Mouse (Mus musculus) thymus, postnatal 14 days (tissue): ENCODE data around the gene 1700019N19Rik.

Experiments
- DNase-seq: peaks from one replicate; pipeline ENCODE4 v3.0.0; 2021

The 1700019N19Rik gene

GRCm38 (mm10) chr19:58805191-58805779, 11.0 kb upstream of the 1700019N19Rik start:
- DNase-seq: no peak

GRCm38 (mm10) chr19:58795114-58795669, 931 bp upstream of the 1700019N19Rik start:
- no peak for DNase-seq

DNA sequence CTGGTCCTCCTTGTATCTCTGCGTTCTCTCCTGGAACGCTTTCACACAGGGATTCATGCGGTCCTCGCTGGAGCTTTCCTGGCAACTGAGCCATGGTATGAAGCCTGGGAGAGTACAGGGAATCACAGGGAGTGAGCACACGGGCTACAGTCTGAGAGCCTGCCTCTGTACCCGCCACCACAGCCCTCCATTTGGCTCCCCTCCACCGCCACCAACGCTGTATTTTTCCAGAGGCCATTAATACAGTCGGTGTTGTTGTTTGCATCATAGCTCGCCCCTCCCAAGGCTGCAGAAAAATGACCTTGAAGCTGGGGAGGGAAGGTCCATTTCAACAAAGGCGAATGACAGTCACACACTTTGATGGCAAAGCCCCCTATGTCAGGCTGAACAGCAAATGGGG, 5.1 kb downstream of the 1700019N19Rik start:
- DNase-seq: no peak

GRCm38 (mm10) chr19:58783938-58784337, 10.3 kb downstream of the 1700019N19Rik start:
- no peak for DNase-seq

DNA sequence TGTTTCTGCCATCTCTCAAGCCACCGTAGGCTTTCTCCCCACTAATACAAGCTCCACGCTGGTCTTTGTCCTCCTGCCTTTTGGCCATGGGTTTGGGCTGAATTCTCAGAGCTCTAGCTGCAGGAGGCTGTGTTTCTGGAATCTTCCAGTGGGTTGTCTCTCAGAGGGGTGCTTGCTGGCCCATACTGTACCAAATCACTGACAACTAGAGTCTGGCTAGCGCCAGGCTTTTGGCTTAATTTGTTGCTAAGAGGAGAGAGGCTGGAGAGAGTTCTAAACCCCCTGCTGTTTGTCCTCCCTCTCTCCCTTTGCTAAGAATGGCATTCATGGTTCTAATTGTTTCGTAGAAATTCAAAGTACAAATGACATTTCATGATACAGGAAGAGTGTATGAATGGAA, 12.7 kb downstream of the 1700019N19Rik start:
- DNase-seq: no peak

- DNase-seq: no peak
Observed at GRCm38 (mm10) chr19:58776461-58776860, 17.8 kb downstream of the 1700019N19Rik start.

DNA sequence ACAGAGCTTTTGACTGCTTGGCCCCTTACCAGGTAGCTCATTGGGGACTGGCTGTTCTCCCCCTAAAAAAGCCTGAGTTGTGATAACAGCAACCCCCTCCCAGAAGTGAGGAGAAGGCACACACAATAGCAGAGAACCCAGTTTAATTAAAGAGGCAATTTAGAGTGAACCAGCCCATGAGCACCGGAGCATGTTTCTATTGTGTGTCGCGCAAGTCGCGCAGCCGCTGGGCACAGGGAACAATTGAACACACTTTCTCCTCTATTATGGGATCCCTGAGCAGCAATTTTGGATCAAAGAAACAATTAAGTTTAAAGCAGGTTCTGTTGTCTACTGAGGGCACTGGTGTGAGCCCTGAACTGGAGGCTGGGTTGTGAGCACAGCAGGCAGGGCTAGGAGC, 26.9 kb downstream of the 1700019N19Rik start:
- DNase-seq: no peak

DNA sequence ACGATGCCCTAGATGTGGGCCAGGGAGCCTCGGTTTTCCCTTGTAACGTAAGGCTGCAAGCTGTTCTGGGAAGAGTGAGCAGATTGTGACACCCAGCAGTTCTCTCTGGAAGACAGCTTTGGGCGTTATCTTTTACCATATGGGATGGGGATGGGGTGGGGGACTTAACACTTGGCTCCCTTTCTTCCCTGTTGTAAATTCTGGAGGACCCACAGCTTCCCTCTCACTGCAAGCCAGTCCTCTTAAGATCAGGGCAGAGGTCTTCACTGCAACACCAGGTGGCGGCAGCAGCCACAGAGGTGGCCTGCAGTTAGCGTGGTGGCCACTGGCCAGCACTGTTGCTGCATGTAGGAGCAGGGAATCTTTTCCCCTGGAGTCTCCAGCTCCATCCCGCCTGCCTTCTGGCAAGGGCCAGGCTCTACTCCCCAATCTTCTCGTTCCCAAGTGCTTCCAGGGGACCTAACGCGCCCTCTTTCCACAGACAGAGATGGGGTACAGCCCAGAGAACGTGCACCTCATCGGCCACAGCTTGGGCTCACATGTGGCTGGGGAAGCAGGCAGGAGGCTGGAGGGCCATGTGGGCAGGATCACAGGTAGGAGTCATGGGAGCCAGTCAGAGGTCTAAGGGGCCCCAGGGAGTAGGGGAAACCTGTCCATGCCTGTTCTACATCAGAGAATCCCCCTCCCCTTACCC, 31.3 kb downstream of the 1700019N19Rik start:
- DNase-seq: no peak

DNA sequence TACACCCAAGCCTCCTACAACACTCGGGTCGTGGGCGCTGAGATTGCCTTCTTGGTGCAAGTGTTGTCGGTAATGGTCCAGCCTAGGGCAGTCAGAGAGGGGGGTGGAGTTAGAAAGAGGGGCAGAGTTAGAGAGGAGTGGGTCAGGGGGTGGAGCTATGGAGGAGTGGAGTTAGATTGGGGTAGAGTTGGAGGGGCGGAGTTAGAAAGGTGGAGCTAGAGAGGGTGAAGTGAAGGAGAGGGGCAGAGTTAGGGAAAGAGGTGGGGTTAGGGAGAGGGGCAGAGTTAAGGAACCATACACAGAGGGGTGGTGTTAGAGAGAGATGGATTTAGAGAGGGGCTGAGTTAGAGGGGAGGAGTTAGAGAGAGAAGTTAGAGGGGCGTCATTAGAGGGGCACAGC, 31.9 kb downstream of the 1700019N19Rik start:
- DNase-seq: no peak

DNA sequence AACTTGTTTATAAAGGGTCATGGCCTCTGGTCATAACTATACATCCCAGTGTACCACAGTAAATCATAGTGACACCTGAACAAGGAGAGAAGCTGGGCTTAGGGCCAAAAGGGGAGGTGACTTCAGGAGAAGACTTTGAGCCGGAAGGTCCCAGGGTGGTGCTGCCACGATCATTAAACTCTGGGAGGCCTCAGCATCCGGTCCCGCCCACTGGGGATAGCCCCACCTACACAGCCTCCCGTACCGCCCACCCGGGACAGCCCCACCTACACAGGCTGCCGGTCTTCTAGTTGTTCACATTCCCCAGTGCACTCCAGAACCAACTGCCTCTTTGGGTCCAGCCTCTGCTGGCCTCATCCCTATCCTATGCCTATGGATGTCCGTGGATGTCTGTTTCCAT, 34.8 kb downstream of the 1700019N19Rik start, which contains the start of gene Pnliprp2:
Gene Pnliprp2 (plus strand): TSS at position 297 of the 400 bp plus-strand sequence.
- no peak for DNase-seq

DNA sequence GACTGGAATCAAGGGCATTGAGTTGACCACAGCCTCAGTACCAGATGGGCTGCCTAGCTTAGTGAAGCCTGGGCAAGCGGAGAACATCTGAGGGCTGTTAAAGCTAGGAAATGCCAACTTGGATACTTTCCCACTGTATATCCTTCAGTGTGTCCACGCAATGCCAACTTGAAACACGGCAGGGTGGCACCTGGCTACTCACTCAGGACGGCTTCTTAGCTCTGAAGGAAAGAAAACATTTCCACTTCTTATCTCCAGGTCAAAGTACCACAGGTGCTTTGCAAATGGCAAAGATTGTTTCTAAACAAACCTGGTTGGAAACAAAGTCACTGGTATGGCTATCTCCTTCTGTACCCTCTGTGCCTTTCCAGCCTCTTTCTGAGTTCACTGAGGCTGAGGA, 35.4 kb downstream of the 1700019N19Rik start:
- no peak for DNase-seq

DNA sequence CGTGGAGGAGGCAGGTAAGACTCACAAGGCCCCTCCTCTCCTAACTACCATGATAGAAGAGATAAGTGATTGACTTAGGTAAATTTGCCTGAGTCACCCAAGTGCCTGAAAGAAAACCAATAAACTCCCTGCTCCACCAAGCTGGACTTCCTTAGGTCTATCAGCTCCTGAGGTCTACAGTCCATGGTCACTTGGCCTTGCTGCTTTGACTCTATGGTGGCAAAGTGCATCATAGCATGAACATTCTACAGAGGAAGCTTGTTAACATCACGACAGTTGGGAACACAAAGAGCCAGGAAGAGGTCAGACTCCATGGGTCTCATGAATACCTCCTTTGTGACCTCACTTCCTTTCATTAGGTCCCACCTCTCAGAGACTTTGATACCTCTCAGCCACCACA, 42.8 kb downstream of the 1700019N19Rik start:
- DNase-seq: no peak

DNA sequence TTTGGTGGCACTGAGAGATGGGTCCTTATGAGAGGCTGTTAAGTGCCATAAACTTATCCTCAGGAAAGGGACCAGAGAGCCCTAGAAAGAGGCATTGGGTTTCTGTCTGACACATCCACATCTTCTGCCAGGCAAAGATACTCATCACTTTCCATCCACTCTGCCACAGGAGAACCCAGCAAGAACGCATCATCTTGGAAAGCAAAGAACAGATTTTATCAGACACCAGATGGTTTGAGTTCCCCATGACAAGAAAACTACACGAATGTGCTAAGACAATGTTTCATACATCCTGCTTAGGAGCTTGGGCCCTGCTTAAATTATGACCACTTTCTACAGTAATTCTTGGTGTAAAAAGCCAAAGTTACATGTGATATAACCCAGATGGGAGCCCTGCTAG, 43.4 kb downstream of the 1700019N19Rik start:
- no peak for DNase-seq

DNA sequence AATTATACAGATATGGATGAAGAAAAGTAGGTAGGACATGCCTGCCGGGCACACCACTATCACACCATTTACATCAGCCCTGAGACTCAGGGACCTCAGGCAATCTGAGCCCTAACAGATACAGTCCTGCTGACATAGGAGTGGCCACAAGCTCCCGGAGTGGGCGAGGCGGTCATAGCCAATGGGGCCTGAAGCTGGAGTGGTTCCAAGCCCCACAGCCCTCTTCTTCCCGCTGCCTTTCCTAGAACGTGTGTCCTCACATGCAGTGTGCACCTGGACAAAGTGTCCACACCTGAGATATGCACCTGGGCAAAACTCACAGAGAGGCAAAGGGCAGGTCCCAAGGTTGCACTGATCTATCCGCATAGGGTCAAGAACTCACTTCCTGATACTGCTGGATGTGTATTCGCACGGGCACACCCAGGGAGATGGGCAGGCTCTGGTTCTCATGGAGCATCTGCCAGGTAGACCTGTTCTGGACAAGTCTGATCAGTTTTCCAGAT, 46.7 kb downstream of the 1700019N19Rik start:
- DNase-seq: no peak

- no peak for DNase-seq
Observed at GRCm38 (mm10) chr19:58743736-58744135, 50.5 kb downstream of the 1700019N19Rik start.

GRCm38 (mm10) chr19:58742711-58743110, 51.5 kb downstream of the 1700019N19Rik start:
- no peak for DNase-seq

- DNase-seq: no peak
Observed at GRCm38 (mm10) chr19:58741036-58741435, 53.2 kb downstream of the 1700019N19Rik start.

- no peak for DNase-seq
Observed at GRCm38 (mm10) chr19:58738111-58738510, 56.1 kb downstream of the 1700019N19Rik start.
